In the genomic region with DNA sequence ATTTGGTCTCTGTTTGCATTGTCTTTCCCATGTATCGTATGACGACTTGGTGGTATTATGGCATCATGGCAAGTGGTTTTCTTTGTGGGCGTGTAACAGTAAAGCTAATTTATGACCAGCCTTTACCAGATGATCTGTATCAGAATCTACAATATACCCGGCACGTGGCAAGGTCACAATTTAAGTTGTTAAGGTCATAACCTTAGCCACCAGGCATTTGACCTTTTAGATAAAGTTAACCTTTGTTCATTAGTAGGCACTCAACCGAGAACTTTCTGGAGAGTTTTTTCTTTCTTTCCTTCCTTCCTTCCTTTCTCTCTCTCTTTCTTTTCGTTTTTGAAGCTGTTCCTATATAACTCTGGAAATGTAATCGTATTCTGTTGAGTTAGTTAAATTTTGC, we compare ENCODE assay signal across 21 mouse cellular contexts. TPM values are rescaled to one million over a fixed set of nuclear protein-coding genes. Genes with fewer than 3 reads are reported as not detected.
A peak's percentile ranks its signal among the peaks of the same experiment; 100 is the strongest.
DNase-seq lines count a peak whose midpoint lies in the region; ATAC-seq and TF ChIP-seq lines count a peak whose summit lies in the region.
"Had no signal": no experiment of that assay in that cellular context is flagged by ENCODE, and none has a peak within 500 bp of the region (broad histone marks: within the 10 kb centered on the region; RNA-seq: fewer than 3 reads in every experiment).

No protein-coding gene starts in this region.

- DNase-seq in hindbrain, postnatal 0 days (ENCODE audit: low spot score): no peak
- DNase-seq in hindbrain, embryonic 11.5 days (ENCODE audit: low spot score): no peak
- DNase-seq in embryo, embryonic 10.5 days (ENCODE audit: low spot score): peak; percentile 58
- no peak for DNase-seq in lung, postnatal 0 days (ENCODE audit: low spot score)
- DNase-seq in urinary bladder, postnatal 4 days (ENCODE audit: low spot score in 2 of 2): no peak
- DNase-seq: adrenal gland, postnatal 25 days; cerebellum, adult 11-12 months; cerebellum, adult 9-10 months; gastrocnemius, postnatal 14 days; heart, postnatal 10 days; heart, postnatal 4 days had no signal

- H3K4me3 ChIP-seq in forebrain, embryonic 16.5 days (replicated peaks; ENCODE audit: low read length): no peak overlapping the region
- no peak overlapping the region for H3K4me3 ChIP-seq in forebrain, embryonic 13.5 days
- no peak overlapping the region for H3K4me3 ChIP-seq in hindbrain, postnatal 0 days (ENCODE audit: low read length)
- no peak overlapping the region for H3K4me3 ChIP-seq in hindbrain, embryonic 11.5 days (ENCODE audit: low read depth, low read length)
- H3K4me3 ChIP-seq in brown adipose tissue, adult 24 weeks (ENCODE audit: insufficient read depth, low read depth, low read length): no peak overlapping the region
- H3K4me3 ChIP-seq in lung, postnatal 0 days (ENCODE audit: low read depth, low read length): no peak overlapping the region
- H3K4me3 ChIP-seq: embryonic facial prominence, embryonic 13.5 days; hindbrain, embryonic 13.5 days; intestine, embryonic 15.5 days had no signal

- H3K4me2 ChIP-seq in forebrain, embryonic 16.5 days (ENCODE audit: low read length): peak overlapping the region; percentile 7; the same call in 1 of the 2 replicates
- H3K4me2 ChIP-seq in forebrain, embryonic 13.5 days: no peak overlapping the region
- H3K4me2 ChIP-seq in hindbrain, postnatal 0 days (ENCODE audit: low read depth, low read length): peak overlapping the region; percentile 51; the same call in 1 of the 2 replicates
- no peak overlapping the region for H3K4me2 ChIP-seq in hindbrain, embryonic 11.5 days (replicated peaks; ENCODE audit: low read depth, low read length)
- H3K4me2 ChIP-seq in lung, postnatal 0 days (replicated peaks; ENCODE audit: low read depth, low read length): no peak overlapping the region
- H3K4me2 ChIP-seq: embryonic facial prominence, embryonic 13.5 days; intestine, embryonic 15.5 days had no signal

- H3K9me3 ChIP-seq in forebrain, embryonic 16.5 days (ENCODE audit: control insufficient read depth, low read length): no peaks in the 10 kb centered on the region
- no peaks in the 10 kb centered on the region for H3K9me3 ChIP-seq in forebrain, embryonic 13.5 days (replicated peaks)
- no peaks in the 10 kb centered on the region for H3K9me3 ChIP-seq in hindbrain, postnatal 0 days (ENCODE audit: low read length)
- H3K9me3 ChIP-seq in hindbrain, embryonic 11.5 days (ENCODE audit: control insufficient read depth, low read length): no peaks in the 10 kb centered on the region
- H3K9me3 ChIP-seq in lung, postnatal 0 days (ENCODE audit: low read length): no peaks in the 10 kb centered on the region
- H3K9me3 ChIP-seq: embryonic facial prominence, embryonic 13.5 days; hindbrain, embryonic 13.5 days; intestine, embryonic 15.5 days had no signal

- no peak for TF ChIP-seq CTCF in hindbrain, postnatal 0 days (IDR thresholded peaks at IDR 0.05; ENCODE audit: low read depth)
- no peak for TF ChIP-seq CTCF in lung, postnatal 0 days (IDR thresholded peaks at IDR 0.05)

- H3K36me3 ChIP-seq in forebrain, embryonic 16.5 days (ENCODE audit: control insufficient read depth, insufficient read depth): peaks cover 6% of the 10 kb centered on the region
- H3K36me3 ChIP-seq in forebrain, embryonic 13.5 days (ENCODE audit: poor library complexity, severe bottlenecking): peaks cover 32% of the 10 kb centered on the region
- H3K36me3 ChIP-seq in hindbrain, postnatal 0 days (ENCODE audit: insufficient read depth, low read length): peaks cover 8% of the 10 kb centered on the region; the same call in 1 of the 2 replicates
- no peaks in the 10 kb centered on the region for H3K36me3 ChIP-seq in hindbrain, embryonic 11.5 days (ENCODE audit: control insufficient read depth, insufficient read depth, low read length)
- H3K36me3 ChIP-seq in lung, postnatal 0 days (ENCODE audit: insufficient read depth, low read length): peaks cover 7% of the 10 kb centered on the region; the same call in 1 of the 2 replicates

- H3K27me3 ChIP-seq in forebrain, embryonic 16.5 days (replicated peaks; ENCODE audit: control insufficient read depth, insufficient read depth, low read length): no peaks in the 10 kb centered on the region
- no peaks in the 10 kb centered on the region for H3K27me3 ChIP-seq in forebrain, embryonic 13.5 days
- H3K27me3 ChIP-seq in hindbrain, postnatal 0 days (ENCODE audit: insufficient read depth, low read length): no peaks in the 10 kb centered on the region
- H3K27me3 ChIP-seq in hindbrain, embryonic 11.5 days (ENCODE audit: control insufficient read depth, insufficient read depth, low read length): peaks cover 6% of the 10 kb centered on the region
- H3K27me3 ChIP-seq in lung, postnatal 0 days (replicated peaks; ENCODE audit: insufficient read depth, low read length): no peaks in the 10 kb centered on the region
- H3K27me3 ChIP-seq: CH12.LX; embryonic facial prominence, embryonic 13.5 days; hindbrain, embryonic 13.5 days; intestine, embryonic 15.5 days; Patski had no signal

- H3K27ac ChIP-seq in forebrain, embryonic 16.5 days (ENCODE audit: low read length): no peak overlapping the region; the same call in 1 of the 2 replicates
- H3K27ac ChIP-seq in forebrain, embryonic 13.5 days: no peak overlapping the region
- no peak overlapping the region for H3K27ac ChIP-seq in hindbrain, postnatal 0 days
- H3K27ac ChIP-seq in hindbrain, embryonic 11.5 days (ENCODE audit: low read depth, low read length): no peak overlapping the region
- H3K27ac ChIP-seq in brown adipose tissue, adult 24 weeks (replicated peaks; ENCODE audit: low read depth, low read length): peak overlapping the region; percentile 56; the same call in 1 of the 2 replicates
- H3K27ac ChIP-seq in lung, postnatal 0 days (ENCODE audit: low read length): no peak overlapping the region
- H3K27ac ChIP-seq: embryonic facial prominence, embryonic 13.5 days; hindbrain, embryonic 13.5 days; intestine, embryonic 15.5 days had no signal

- WGBS in forebrain, embryonic 16.5 days: 63% methylated on average over 8 of the region's 8 CpGs
- 66% methylated on average over 8 of the region's 8 CpGs for WGBS in forebrain, embryonic 13.5 days
- 46% methylated on average over 8 of the region's 8 CpGs for WGBS in hindbrain, postnatal 0 days
- 54% methylated on average over 8 of the region's 8 CpGs for WGBS in hindbrain, embryonic 11.5 days
- 69% methylated on average over 8 of the region's 8 CpGs for WGBS in lung, postnatal 0 days

- no peak for ATAC-seq in forebrain, embryonic 16.5 days
- ATAC-seq in forebrain, embryonic 13.5 days: no peak
- ATAC-seq in hindbrain, postnatal 0 days: no peak
- ATAC-seq in hindbrain, embryonic 11.5 days (ENCODE audit: low FRiP score): no peak
- ATAC-seq in lung, postnatal 0 days: no peak
- ATAC-seq: activated CD4-positive, CD25-positive, alpha-beta regulatory T cell, adult 4 months; intestine, embryonic 15.5 days; Patski had no signal

- H3K9ac ChIP-seq in forebrain, embryonic 16.5 days (replicated peaks; ENCODE audit: low read depth, low read length): no peak overlapping the region
- no peak overlapping the region for H3K9ac ChIP-seq in forebrain, embryonic 13.5 days
- H3K9ac ChIP-seq in hindbrain, postnatal 0 days (replicated peaks; ENCODE audit: low read length): no peak overlapping the region
- H3K9ac ChIP-seq in hindbrain, embryonic 11.5 days (ENCODE audit: low read depth, low read length): no peak overlapping the region
- H3K9ac ChIP-seq in lung, postnatal 0 days (replicated peaks; ENCODE audit: low read depth): no peak overlapping the region
- H3K9ac ChIP-seq: embryonic facial prominence, embryonic 13.5 days; hindbrain, embryonic 13.5 days; intestine, embryonic 15.5 days had no signal

- H3K4me1 ChIP-seq in forebrain, embryonic 16.5 days (replicated peaks; ENCODE audit: control insufficient read depth, insufficient read depth, low read length): peaks cover 52% of the 10 kb centered on the region
- H3K4me1 ChIP-seq in forebrain, embryonic 13.5 days: peaks cover 75% of the 10 kb centered on the region
- peaks cover 5% of the 10 kb centered on the region; the same call in 1 of the 2 replicates for H3K4me1 ChIP-seq in hindbrain, postnatal 0 days (ENCODE audit: insufficient read depth, low read length)
- no peaks in the 10 kb centered on the region for H3K4me1 ChIP-seq in hindbrain, embryonic 11.5 days (replicated peaks; ENCODE audit: control insufficient read depth, insufficient read depth, low read length)
- peaks cover 21% of the 10 kb centered on the region for H3K4me1 ChIP-seq in brown adipose tissue, adult 24 weeks (ENCODE audit: control insufficient read depth, insufficient read depth, insufficient read length, low read length)
- 0 out of 2 replicates have a peak, but pooled peaks cover 6% of the 10 kb centered on the region for H3K4me1 ChIP-seq in lung, postnatal 0 days (ENCODE audit: insufficient read depth, low read depth, low read length)
- H3K4me1 ChIP-seq: intestine, embryonic 15.5 days had no signal

- no peak for TF ChIP-seq EP300 in lung, postnatal 0 days (IDR thresholded peaks at IDR 0.05)

RNA-seq across cellular contexts. Expression of a gene that starts 8.7 kb away (rescaled TPM):
- 31.0 and 34.5 TPM in 2 replicates for polyA plus RNA-seq in forebrain, embryonic 16.5 days (2015; fragmentation: Nextera tagmentation; extraction: Ambion mirVana)
- polyA plus RNA-seq in forebrain, embryonic 13.5 days (2015; fragmentation: Nextera tagmentation; extraction: Ambion mirVana): 64.7 and 71.1 TPM in 2 replicates
- total RNA-seq in hindbrain, postnatal 0 days (2014; rRNA removed): 17.1 and 22.3 TPM in 2 replicates
- 31.6 and 37.8 TPM in 2 replicates for polyA plus RNA-seq in hindbrain, postnatal 0 days (2015; fragmentation: Nextera tagmentation; extraction: Ambion mirVana)
- 28.5 and 36.5 TPM in 2 replicates for polyA plus RNA-seq in hindbrain, embryonic 11.5 days (2014; fragmentation: Nextera tagmentation; extraction: Ambion mirVana)
- not detected in 2 replicates for polyA plus RNA-seq in brown adipose tissue, adult 24 weeks (2012; ENCODE audit: insufficient read depth, insufficient read length, missing spikeins)
- 0.36 and 0.76 TPM in 2 replicates for polyA plus RNA-seq in lung, postnatal 0 days (2015; fragmentation: Nextera tagmentation; extraction: Ambion mirVana)
- total RNA-seq: CH12.LX; granulocyte monocyte progenitor cell, adult 5-6 weeks; heart, postnatal 4 days had no signal
- polyA plus RNA-seq: activated CD4-positive, CD25-positive, alpha-beta regulatory T cell, adult 4 months had no signal

RNA-seq across cellular contexts. Expression of a gene that starts 14.0 kb away (rescaled TPM):
- 88.3 and 97.1 TPM in 2 replicates for polyA plus RNA-seq in forebrain, embryonic 16.5 days (2015; fragmentation: Nextera tagmentation; extraction: Ambion mirVana)
- polyA plus RNA-seq in forebrain, embryonic 13.5 days (2015; fragmentation: Nextera tagmentation; extraction: Ambion mirVana): 93.7 and 121 TPM in 2 replicates
- 73.5 and 97.2 TPM in 2 replicates for total RNA-seq in hindbrain, postnatal 0 days (2014; rRNA removed)
- polyA plus RNA-seq in hindbrain, postnatal 0 days (2015; fragmentation: Nextera tagmentation; extraction: Ambion mirVana): 71.0 and 76.8 TPM in 2 replicates
- 29.8 and 45.6 TPM in 2 replicates for polyA plus RNA-seq in hindbrain, embryonic 11.5 days (2014; fragmentation: Nextera tagmentation; extraction: Ambion mirVana)
- 43.3 and 74.8 TPM in 2 replicates for polyA plus RNA-seq in brown adipose tissue, adult 24 weeks (2012; ENCODE audit: insufficient read depth, insufficient read length, missing spikeins)
- polyA plus RNA-seq in lung, postnatal 0 days (2015; fragmentation: Nextera tagmentation; extraction: Ambion mirVana): 40.5 and 45.4 TPM in 2 replicates
- total RNA-seq: CH12.LX had no signal

Comparison
In these comparisons a context has a peak if more than half of its experiments do, and no peak if none do; other contexts are left out.
1. H3K4me2 ChIP-seq: peak in forebrain, embryonic 16.5 days (single experiment) and hindbrain, postnatal 0 days (single experiment); none in forebrain, embryonic 13.5 days (single experiment), hindbrain, embryonic 11.5 days (single experiment) and lung, postnatal 0 days (single experiment).
2. RNA of a gene that starts 8.7 kb away (polyA plus RNA-seq): 64.7 to 71.1 TPM in forebrain, embryonic 13.5 days, 31.6 to 37.8 TPM in hindbrain, postnatal 0 days, 31.0 to 34.5 TPM in forebrain, embryonic 16.5 days and 28.5 to 36.5 TPM in hindbrain, embryonic 11.5 days; 0.36 to 0.76 TPM in lung, postnatal 0 days and not detected in brown adipose tissue, adult 24 weeks; every median in the first group is over 10 times any median in the second.